In genomic region chr3:51364703-51365516, GRCm38 (mm10) we compare ENCODE assay signal across 8 mouse cellular contexts. TPM values are rescaled to one million over a fixed set of nuclear protein-coding genes. Genes with fewer than 3 reads are reported as not detected.
A peak's percentile ranks its signal among the peaks of the same experiment; 100 is the strongest.
DNase-seq lines count a peak whose midpoint lies in the region; ATAC-seq lines count a peak whose summit lies in the region.

No protein-coding gene starts in this region.

- no peaks in the 10 kb centered on the region for H3K4me1 ChIP-seq in embryonic facial prominence, embryonic 11.5 days (ENCODE audit: control insufficient read depth, insufficient read depth, low read length)
- peaks cover 16% of the 10 kb centered on the region for H3K4me1 ChIP-seq in midbrain, embryonic 10.5 days

- peak overlapping the region; percentile 35 for H3K4me3 ChIP-seq in embryonic facial prominence, embryonic 11.5 days (ENCODE audit: low read depth, low read length)
- peak overlapping the region; percentile 53 for H3K4me3 ChIP-seq in midbrain, embryonic 10.5 days

- H3K27me3 ChIP-seq in embryonic facial prominence, embryonic 11.5 days (ENCODE audit: control insufficient read depth, insufficient read depth, low read length): no peaks in the 10 kb centered on the region
- H3K27me3 ChIP-seq in midbrain, embryonic 10.5 days (ENCODE audit: low read depth, poor library complexity, severe bottlenecking): peaks cover 52% of the 10 kb centered on the region

- peak overlapping the region; percentile 52 for H3K9ac ChIP-seq in embryonic facial prominence, embryonic 11.5 days (replicated peaks; ENCODE audit: low read length)

- peak overlapping the region; percentile 55 for H3K4me2 ChIP-seq in embryonic facial prominence, embryonic 11.5 days (ENCODE audit: low read depth, low read length)

- DNase-seq in urinary bladder, adult 18-20 months (ENCODE audit: low spot score in 2 of 2): peak; percentile 55 to 74
- DNase-seq in urinary bladder, postnatal 10 days (ENCODE audit: low spot score): no peak
- peak; percentile 83 for DNase-seq in embryonic facial prominence, embryonic 11.5 days (ENCODE audit: low spot score)
- DNase-seq in heart, adult 11 months: peak; percentile 98
- DNase-seq in kidney, adult 11 months: peak; percentile 52
- DNase-seq in left cerebral cortex, postnatal 4 days: peak; percentile 81
- DNase-seq in midbrain, embryonic 10.5 days (ENCODE audit: low spot score): peak; percentile 80
- peak; percentile 84 to 89 for DNase-seq in right cerebral cortex, postnatal 36 days (ENCODE audit: low spot score in 2 of 2)

- 6% methylated on average over 31 of the region's 31 CpGs for WGBS in embryonic facial prominence, embryonic 11.5 days
- WGBS in midbrain, embryonic 10.5 days: 8% methylated on average over 31 of the region's 31 CpGs

- ATAC-seq in embryonic facial prominence, embryonic 11.5 days (replicated peaks; ENCODE audit: insufficient number of reproducible peaks, low FRiP score, low TSS enrichment, low read depth): peak; percentile 74

- H3K9me3 ChIP-seq in embryonic facial prominence, embryonic 11.5 days (replicated peaks; ENCODE audit: control insufficient read depth, low read length): no peaks in the 10 kb centered on the region
- no peaks in the 10 kb centered on the region for H3K9me3 ChIP-seq in midbrain, embryonic 10.5 days (replicated peaks)

- H3K27ac ChIP-seq in embryonic facial prominence, embryonic 11.5 days (replicated peaks; ENCODE audit: low read depth, low read length): no peak overlapping the region
- peak overlapping the region; percentile 71 for H3K27ac ChIP-seq in midbrain, embryonic 10.5 days (replicated peaks)

- intact Hi-C loops in left cerebral cortex, postnatal 4 days (cut with DNase I): no loop called here

- H3K36me3 ChIP-seq in embryonic facial prominence, embryonic 11.5 days (replicated peaks; ENCODE audit: control insufficient read depth, insufficient read depth, low read depth, low read length): no peaks in the 10 kb centered on the region
- H3K36me3 ChIP-seq in midbrain, embryonic 10.5 days: no peaks in the 10 kb centered on the region

RNA-seq across cellular contexts. Expression of gene Elf2, which starts 24.4 kb away (rescaled TPM):
- polyA plus RNA-seq in embryonic facial prominence, embryonic 11.5 days (2014; fragmentation: Nextera tagmentation; extraction: Ambion mirVana): 47.3 and 48.9 TPM in 2 replicates
- total RNA-seq in left cerebral cortex, postnatal 4 days (2021): 10 to 100 TPM; 37.1 to 42.6 TPM
- polyA plus RNA-seq in midbrain, embryonic 10.5 days (2016; fragmentation: Nextera tagmentation; extraction: Ambion mirVana): 37.9 and 40.5 TPM in 2 replicates

RNA-seq across cellular contexts. Expression of gene Mgarp, which starts 31.6 kb away (rescaled TPM):
- polyA plus RNA-seq in embryonic facial prominence, embryonic 11.5 days (2014; fragmentation: Nextera tagmentation; extraction: Ambion mirVana): 9.1 and 16.1 TPM in 2 replicates
- not detected for total RNA-seq in left cerebral cortex, postnatal 4 days (2021)
- polyA plus RNA-seq in midbrain, embryonic 10.5 days (2016; fragmentation: Nextera tagmentation; extraction: Ambion mirVana): 35.9 and 39.2 TPM in 2 replicates

RNA-seq across cellular contexts. Expression of gene Ndufc1, which starts 43.9 kb away (rescaled TPM):
- 722 TPM in 2 replicates for polyA plus RNA-seq in embryonic facial prominence, embryonic 11.5 days (2014; fragmentation: Nextera tagmentation; extraction: Ambion mirVana)
- total RNA-seq in left cerebral cortex, postnatal 4 days (2021): 100 to 1,000 TPM; 211 to 236 TPM
- 688 and 718 TPM in 2 replicates for polyA plus RNA-seq in midbrain, embryonic 10.5 days (2016; fragmentation: Nextera tagmentation; extraction: Ambion mirVana)

RNA-seq across cellular contexts. Expression of gene Naa15, which starts 50.0 kb away (rescaled TPM):
- polyA plus RNA-seq in embryonic facial prominence, embryonic 11.5 days (2014; fragmentation: Nextera tagmentation; extraction: Ambion mirVana): 49.1 and 54.9 TPM in 2 replicates
- 10 to 100 TPM; 72.5 to 75.8 TPM for total RNA-seq in left cerebral cortex, postnatal 4 days (2021)
- polyA plus RNA-seq in midbrain, embryonic 10.5 days (2016; fragmentation: Nextera tagmentation; extraction: Ambion mirVana): 58.8 and 63.4 TPM in 2 replicates
